Mouse (Mus musculus) C2C12 (cell line): ENCODE data around the gene Syngr3. TPM values are rescaled to one million over a fixed set of nuclear protein-coding genes. Genes with fewer than 3 reads are reported as not detected.

Source experiments
- H3K27me3 ChIP-seq: one replicate; pipeline ENCODE4 v1.6.1; 2011; ENCODE audit not compliant: control insufficient read depth, insufficient read depth, insufficient read length
- H3K36me3 ChIP-seq: one replicate; pipeline ENCODE4 v1.6.1; 2011; ENCODE audit not compliant: control insufficient read depth, insufficient read depth
- H3K4me3 ChIP-seq: one replicate; pipeline ENCODE4 v1.5.1; 2011; ENCODE audit warnings: mild to moderate bottlenecking, control low read depth; ENCODE audit not compliant: poor library complexity, insufficient read depth, severe bottlenecking
- H3K79me2 ChIP-seq: one replicate; pipeline ENCODE4 v1.6.1; 2011; ENCODE audit not compliant: control insufficient read depth, insufficient read depth
- H3K79me3 ChIP-seq: one replicate; pipeline ENCODE4 v1.6.1; 2011; ENCODE audit warnings: low read depth, control low read depth
- H3ac ChIP-seq: one replicate; pipeline ENCODE3; 2011; ENCODE audit warnings: low read depth; ENCODE audit not compliant: control insufficient read depth, insufficient read length
- CEBPB ChIP-seq: IDR thresholded peaks from one replicate; pipeline ENCODE4 v1.6.1; 2011; ENCODE audit warnings: low read depth, mild to moderate bottlenecking, control low read depth, moderate library complexity
- CTCF ChIP-seq: IDR thresholded peaks from one replicate; pipeline ENCODE4 v1.5.1; 2011; ENCODE audit not compliant: control insufficient read depth, insufficient read depth, insufficient read length
- FOSL1 ChIP-seq: IDR thresholded peaks from one replicate; pipeline ENCODE4 v1.8.0; 2011; ENCODE audit warnings: mild to moderate bottlenecking, low read length; ENCODE audit not compliant: poor library complexity, insufficient read depth, severe bottlenecking
- MAX ChIP-seq: IDR thresholded peaks from one replicate; pipeline ENCODE4 v1.6.1; 2011; ENCODE audit warnings: mild to moderate bottlenecking, control low read depth
- MYOD1 ChIP-seq: IDR thresholded peaks from one replicate; pipeline ENCODE4 v1.6.1; 2011; ENCODE audit warnings: low read depth; ENCODE audit not compliant: control insufficient read depth, insufficient read length
- MYOG ChIP-seq: IDR thresholded peaks from one replicate; pipeline ENCODE4 v1.6.1; 2011; ENCODE audit not compliant: control insufficient read depth, insufficient read length; ENCODE audit errors: extremely low read depth
- USF1 ChIP-seq: IDR thresholded peaks from one replicate; pipeline ENCODE4 v1.6.1; 2011; ENCODE audit warnings: low read depth, mild to moderate bottlenecking, control low read depth, moderate library complexity
- polyA plus RNA-seq: library from polyadenylated mRNA; unstranded; fragments of >200 nt; fragmentation: generic; extraction: Trizol; gene quantifications from one replicate; pipeline ENCODE4 v1.2.1, GENCODE M21; 2012; ENCODE audit warnings: missing spikeins

Syngr3 gene
- polyA plus RNA-seq, 1 experiment: 0.61 TPM

DNA sequence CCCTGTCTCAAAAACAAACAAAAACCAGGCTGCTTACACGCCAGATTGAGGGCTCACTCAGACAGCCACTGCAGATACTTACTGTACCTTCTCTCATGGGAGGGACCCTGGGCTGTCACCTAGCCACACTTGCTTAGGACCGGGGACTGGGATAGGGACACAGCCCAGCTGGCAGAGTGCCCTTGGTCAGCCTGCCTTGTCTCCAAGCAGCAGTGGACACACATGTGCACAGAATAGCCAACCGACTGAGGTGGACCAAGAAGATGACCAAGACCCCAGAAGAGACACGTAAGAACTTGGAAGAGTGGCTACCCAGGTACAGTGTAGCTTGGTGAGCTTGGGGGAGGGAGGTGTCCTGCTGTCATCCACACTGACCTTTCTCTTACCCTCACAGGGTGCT is 51.5 kb downstream of the Syngr3 start:
- no peaks in the 10 kb centered on the region for H3K79me2 ChIP-seq
- no peaks in the 10 kb centered on the region for H3K36me3 ChIP-seq
- no peak for TF ChIP-seq MYOD1
- no peak for TF ChIP-seq MYOG
- TF ChIP-seq FOSL1: no peak
- TF ChIP-seq MAX: no peak
- TF ChIP-seq CTCF: no peak
- no peak for TF ChIP-seq CEBPB
- no peak for TF ChIP-seq USF1

GRCm38 (mm10) chr17:24636781-24637481 is 52.8 kb downstream of the Syngr3 start:
- TF ChIP-seq CTCF: no peak
- no peak for TF ChIP-seq MAX
- TF ChIP-seq FOSL1: no peak
- TF ChIP-seq MYOG: no peak
- no peak for TF ChIP-seq CEBPB
- TF ChIP-seq MYOD1: no peak
- TF ChIP-seq USF1: no peak
- Histone ChIP-seq H3K4me3 (no peak overlapping the region), H3K27me3 (no peaks in the 10 kb centered on the region), H3K36me3 (no peaks in the 10 kb centered on the region), H3ac (no peak overlapping the region), H3K79me2 (no peaks in the 10 kb centered on the region), H3K79me3 (no peaks in the 10 kb centered on the region)

More for the DNA sequence above, 51.5 kb downstream of the Syngr3 start:
- Histone ChIP-seq H3K79me3 (no peaks in the 10 kb centered on the region), H3K27me3 (no peaks in the 10 kb centered on the region), H3ac (no peak overlapping the region), H3K4me3 (no peak overlapping the region)

DNA sequence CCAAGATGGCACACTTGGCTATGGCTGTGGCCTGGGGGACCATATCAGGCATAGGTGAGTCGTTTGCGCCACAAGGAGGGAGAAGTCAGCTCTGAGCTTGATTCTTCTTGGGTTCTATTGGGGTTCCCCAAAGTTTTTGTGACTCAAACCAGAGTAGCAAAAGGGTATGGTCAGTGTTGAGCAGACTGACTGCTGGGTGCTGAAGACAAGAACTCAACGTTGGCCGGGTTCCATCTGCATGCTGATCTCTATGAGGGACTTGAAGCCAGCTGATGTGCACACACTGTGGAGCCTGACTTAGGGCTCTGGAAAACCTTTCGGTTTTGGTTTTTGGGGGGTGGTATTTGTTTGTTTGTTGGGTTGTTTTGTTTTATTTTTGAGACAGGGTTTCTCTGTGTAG is 54.1 kb downstream of the Syngr3 start:
- no peaks in the 10 kb centered on the region for H3K79me3 ChIP-seq
- no peaks in the 10 kb centered on the region for H3K27me3 ChIP-seq
- no peak for TF ChIP-seq USF1
- no peak for TF ChIP-seq MAX
- no peak for TF ChIP-seq MYOD1
- no peak for TF ChIP-seq CTCF
- no peak for TF ChIP-seq FOSL1
- TF ChIP-seq MYOG: no peak
- TF ChIP-seq CEBPB: no peak
- H3ac ChIP-seq: no peak overlapping the region
- H3K36me3 ChIP-seq: no peaks in the 10 kb centered on the region
- H3K79me2 ChIP-seq: no peaks in the 10 kb centered on the region
- no peak overlapping the region for H3K4me3 ChIP-seq

Other genes with a start within 250 kb of the Syngr3 start
- gene Dnase1l2, start 246.8 kb downstream of the Syngr3 start, polyA plus RNA-seq: 0.68 TPM
- 13.1 TPM for gene E4f1, start 219.6 kb downstream of the Syngr3 start, polyA plus RNA-seq
- gene Pgp, start 219.6 kb downstream of the Syngr3 start, polyA plus RNA-seq: 56.7 TPM
- gene Bricd5, start 216.1 kb downstream of the Syngr3 start, polyA plus RNA-seq: 0.06 TPM
- gene Mlst8, start 210.9 kb downstream of the Syngr3 start, polyA plus RNA-seq: 23.1 TPM
- 0.36 TPM for gene Caskin1, start 201.4 kb downstream of the Syngr3 start, polyA plus RNA-seq
- 142 TPM for gene Traf7, start 162.0 kb downstream of the Syngr3 start, polyA plus RNA-seq
- gene Rab26, start 155.7 kb downstream of the Syngr3 start, polyA plus RNA-seq: 0.42 TPM
- 50.6 TPM for gene Pkd1, start 140.1 kb downstream of the Syngr3 start, polyA plus RNA-seq
- gene Tsc2, start 57.3 kb downstream of the Syngr3 start, polyA plus RNA-seq: 33.3 TPM
- 12.6 TPM for gene Nthl1, start 57.3 kb downstream of the Syngr3 start, polyA plus RNA-seq
- 10.0 TPM for gene Slc9a3r2, start 39.6 kb downstream of the Syngr3 start, polyA plus RNA-seq
- gene Npw, start 31.5 kb downstream of the Syngr3 start, polyA plus RNA-seq: 0.42 TPM
- 34.6 TPM for gene Zfp598, start 20.3 kb downstream of the Syngr3 start, polyA plus RNA-seq
- 62.8 TPM for gene Gfer, start 6.2 kb upstream of the Syngr3 start, polyA plus RNA-seq
- gene Noxo1, start 6.3 kb upstream of the Syngr3 start, polyA plus RNA-seq: 0.34 TPM
- gene Tbl3, start 17.7 kb upstream of the Syngr3 start, polyA plus RNA-seq: 83.8 TPM
- 1.8 TPM for gene Rnf151, start 28.1 kb upstream of the Syngr3 start, polyA plus RNA-seq
- gene Rps2, start 28.2 kb upstream of the Syngr3 start, polyA plus RNA-seq: 381 TPM
- gene Ndufb10, start 34.5 kb upstream of the Syngr3 start, polyA plus RNA-seq: 343 TPM
- 0.06 TPM for gene Rpl3l, start 37.9 kb upstream of the Syngr3 start, polyA plus RNA-seq
- gene Msrb1, start 46.7 kb upstream of the Syngr3 start, polyA plus RNA-seq: 57.8 TPM
- not detected for gene Hs3st6, start 63.0 kb upstream of the Syngr3 start, polyA plus RNA-seq
- gene Meiob, start 114.3 kb upstream of the Syngr3 start, polyA plus RNA-seq: not detected
- gene Hagh, start 150.2 kb upstream of the Syngr3 start, polyA plus RNA-seq: 30.4 TPM
- gene Fahd1, start 160.4 kb upstream of the Syngr3 start, polyA plus RNA-seq: 5.5 TPM
- gene Igfals, start 176.0 kb upstream of the Syngr3 start, polyA plus RNA-seq: 0.06 TPM
- gene Nubp2, start 196.4 kb upstream of the Syngr3 start, polyA plus RNA-seq: 66.5 TPM
- 37.0 TPM for gene Spsb3, start 196.7 kb upstream of the Syngr3 start, polyA plus RNA-seq
- gene Eme2, start 205.1 kb upstream of the Syngr3 start, polyA plus RNA-seq: 11.2 TPM
- 107 TPM for gene Mrps34, start 205.2 kb upstream of the Syngr3 start, polyA plus RNA-seq
- gene Nme3, start 206.5 kb upstream of the Syngr3 start, polyA plus RNA-seq: 19.8 TPM
- 17.7 TPM for gene Mapk8ip3, start 247.0 kb upstream of the Syngr3 start, polyA plus RNA-seq